Mouse (Mus musculus) testis, adult 2 months (tissue): ENCODE measurements at regions not wholly inside any gene's neighbourhood (a gene's known extent, or its start where the extent isn't known, plus 50 kb on each side); places are given as distances from the start of the nearest gene placed in this dataset.
"Not testable (repeated sequence)": the region's sequence is repeated elsewhere in the genome, so short reads cannot be mapped to it uniquely, and the experiment has no call there.

ENCODE experiments used
- CTCF ChIP-seq: fragments of 200-500 bp; IDR thresholded peaks from 2 replicates; pipeline ENCODE4 v1.5.1; 2012; ENCODE audit warnings: low read depth, mild to moderate bottlenecking, inconsistent platforms, low read length, moderate library complexity; ENCODE audit not compliant: control insufficient read depth, insufficient read depth, insufficient replicate concordance
- POLR2A ChIP-seq: fragments of 200-500 bp; IDR thresholded peaks from 2 replicates; pipeline ENCODE4 v1.6.1; 2012; ENCODE audit warnings: low read depth, mild to moderate bottlenecking, inconsistent platforms, low read length, moderate library complexity; ENCODE audit not compliant: control insufficient read depth

DNA sequence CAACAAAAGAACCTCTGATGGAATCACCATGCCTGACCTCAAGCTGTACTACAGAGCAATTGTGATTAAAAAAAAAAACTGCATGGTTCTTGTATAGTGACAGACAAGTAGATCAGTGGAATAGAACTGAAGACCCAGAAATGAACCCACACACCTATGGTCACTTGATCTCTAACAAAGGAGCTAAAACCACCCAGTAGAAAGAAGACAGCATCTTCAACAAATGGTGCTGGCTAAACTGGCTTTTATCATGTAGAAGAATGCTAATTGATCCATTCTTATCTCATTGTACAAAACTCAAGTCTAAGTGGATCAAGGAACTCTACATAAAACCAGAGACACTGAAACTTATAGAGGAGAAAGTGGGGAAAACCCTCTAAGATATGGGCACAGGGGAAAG lies 284.8 kb upstream of the Shh start:
- TF ChIP-seq CTCF, POLR2A: not testable (repeated sequence)
